Mouse (Mus musculus): Measurements from ENCODE around the gene Atg4b. TPM values are rescaled to one million over a fixed set of nuclear protein-coding genes. Genes with fewer than 3 reads are reported as not detected.
"Not testable (repeated sequence)": the region's sequence is repeated elsewhere in the genome, so short reads cannot be mapped to it uniquely, and the experiment has no call there.

Gene Atg4b
- polyA plus RNA-seq, 1 experiment from 2014 or later: 84.5 TPM

DNA sequence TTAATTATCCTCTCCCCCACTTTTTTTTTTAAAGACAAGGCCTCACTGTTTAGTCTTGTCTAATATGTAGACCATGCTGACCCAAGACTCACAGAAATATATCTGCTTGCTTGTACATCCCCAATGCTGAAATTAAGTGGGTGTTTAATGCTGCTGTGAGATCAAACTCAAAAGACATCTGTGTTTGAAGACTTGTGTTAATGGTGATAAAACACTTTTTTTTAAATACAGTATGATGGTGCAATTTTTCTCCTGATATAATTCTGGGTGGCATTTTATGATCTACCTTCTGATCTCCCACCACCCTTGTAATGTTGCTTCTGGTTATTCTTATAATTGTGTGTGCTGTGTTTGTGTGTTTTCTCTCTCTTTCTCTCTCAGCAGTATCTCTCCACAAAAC is 4.9 kb downstream of the Atg4b start:
- Histone ChIP-seq H3K27ac (replicated peaks) (no peak overlapping the region), H3K4me2 (peak overlapping the region; percentile 74), H3K27me3 (no peaks in the 10 kb centered on the region), H3K4me3 (peak overlapping the region; percentile 70), H3K4me1 (replicated peaks) (peaks cover 38% of the 10 kb centered on the region), H3K9me3 (no peaks in the 10 kb centered on the region), H3K9ac (no peak overlapping the region), H3K36me3 (no peaks in the 10 kb centered on the region)
- ATAC-seq (ENCODE audit: low FRiP score, low read depth): no peak

DNA sequence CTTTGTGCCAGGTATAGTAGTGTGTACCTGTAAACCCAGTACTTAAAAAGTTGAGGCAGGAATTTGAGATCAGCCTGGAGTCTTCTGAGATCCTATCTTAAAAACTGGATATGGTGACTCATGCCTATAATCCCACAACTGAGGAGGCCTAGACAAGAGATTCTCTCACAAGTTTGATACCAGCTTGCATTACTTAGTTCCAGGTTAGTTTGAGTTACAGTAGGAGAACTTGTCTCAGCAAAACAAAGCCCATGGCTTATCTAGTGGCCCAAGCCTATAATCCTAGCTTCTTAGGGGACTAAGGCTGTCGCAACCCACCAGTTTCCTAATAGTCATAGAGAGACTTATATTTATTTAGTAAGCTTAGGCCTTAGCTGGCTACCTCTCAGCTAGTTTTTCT is 8.8 kb downstream of the Atg4b start:
- no peak for ATAC-seq (ENCODE audit: low FRiP score, low read depth)
- 88% methylated on average over 1 of the region's 1 CpGs for WGBS
- H3K9ac ChIP-seq: no peak overlapping the region
- no peaks in the 10 kb centered on the region for H3K9me3 ChIP-seq
- H3K4me1 ChIP-seq (replicated peaks): peaks cover 27% of the 10 kb centered on the region
- H3K27me3 ChIP-seq: no peaks in the 10 kb centered on the region
- H3K27ac ChIP-seq (replicated peaks): no peak overlapping the region
- H3K36me3 ChIP-seq: no peaks in the 10 kb centered on the region
- no peak overlapping the region for H3K4me2 ChIP-seq
- no peak overlapping the region for H3K4me3 ChIP-seq

- H3K36me3 ChIP-seq; H3K4me1 ChIP-seq (replicated peaks); H3K9me3 ChIP-seq; H3K4me3 ChIP-seq; H3K4me2 ChIP-seq; H3K9ac ChIP-seq; H3K27ac ChIP-seq (replicated peaks); ATAC-seq (ENCODE audit: low FRiP score, low read depth); H3K27me3 ChIP-seq: not testable (repeated sequence)
- WGBS: 91% methylated on average over 3 of the region's 3 CpGs
Observed at GRCm38 (mm10) chr1:93763531-93763930, 12.2 kb downstream of the Atg4b start.

GRCm38 (mm10) chr1:93764871-93765591 is 13.7 kb downstream of the Atg4b start:
- WGBS: 96% methylated on average over 9 of the region's 9 CpGs
- no peak overlapping the region for H3K27ac ChIP-seq (replicated peaks)
- peaks cover 9% of the 10 kb centered on the region for H3K36me3 ChIP-seq
- H3K9me3 ChIP-seq: no peaks in the 10 kb centered on the region
- H3K4me2 ChIP-seq: no peak overlapping the region
- no peak overlapping the region for H3K9ac ChIP-seq
- no peak overlapping the region for H3K4me3 ChIP-seq
- no peaks in the 10 kb centered on the region for H3K4me1 ChIP-seq (replicated peaks)
- H3K27me3 ChIP-seq: no peaks in the 10 kb centered on the region
- ATAC-seq (ENCODE audit: low FRiP score, low read depth): peak; percentile 30; the same call in 1 of the 2 replicates

DNA sequence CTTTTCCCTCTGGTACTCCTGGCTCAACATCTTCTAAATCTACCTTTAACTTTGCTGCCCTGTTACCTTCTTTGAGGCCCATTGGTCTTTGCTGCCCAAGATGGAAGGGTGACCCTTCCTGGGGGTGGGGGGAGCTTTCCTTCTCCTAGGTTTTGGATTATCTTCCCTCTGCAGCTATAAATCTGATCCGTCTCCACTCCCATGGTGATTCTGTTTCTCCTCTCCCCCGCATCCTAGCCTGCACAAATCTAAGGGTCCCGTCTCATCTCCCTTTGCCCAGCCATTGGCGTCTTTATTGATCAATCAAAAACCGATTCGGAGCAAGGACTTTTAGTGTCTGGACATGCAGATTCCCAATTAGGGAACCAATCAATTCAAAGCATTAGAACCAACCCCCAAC is 16.3 kb downstream of the Atg4b start:
- Histone ChIP-seq H3K36me3 (peaks cover 9% of the 10 kb centered on the region), H3K27me3 (no peaks in the 10 kb centered on the region), H3K4me2 (no peak overlapping the region), H3K4me1 (replicated peaks) (no peaks in the 10 kb centered on the region), H3K9ac (no peak overlapping the region), H3K9me3 (no peaks in the 10 kb centered on the region), H3K27ac (replicated peaks) (no peak overlapping the region), H3K4me3 (no peak overlapping the region)
- WGBS: 93% methylated on average over 6 of the region's 6 CpGs
- ATAC-seq (ENCODE audit: low FRiP score, low read depth): no peak

- H3K27me3 ChIP-seq: no peaks in the 10 kb centered on the region
- H3K4me3 ChIP-seq: no peak overlapping the region
- H3K4me1 ChIP-seq (replicated peaks): no peaks in the 10 kb centered on the region
- no peak for ATAC-seq (ENCODE audit: low FRiP score, low read depth)
- H3K27ac ChIP-seq (replicated peaks): no peak overlapping the region
- no peak overlapping the region for H3K9ac ChIP-seq
- 93% methylated on average over 3 of the region's 3 CpGs for WGBS
- peaks cover 23% of the 10 kb centered on the region for H3K36me3 ChIP-seq
- H3K9me3 ChIP-seq: no peaks in the 10 kb centered on the region
- H3K4me2 ChIP-seq: no peak overlapping the region
Observed at GRCm38 (mm10) chr1:93769901-93770300, 18.6 kb downstream of the Atg4b start.

GRCm38 (mm10) chr1:93776686-93777085 is 25.4 kb downstream of the Atg4b start:
- Histone ChIP-seq H3K4me2 (no peak overlapping the region), H3K9me3 (no peaks in the 10 kb centered on the region), H3K9ac (no peak overlapping the region), H3K27ac (replicated peaks) (no peak overlapping the region), H3K27me3 (no peaks in the 10 kb centered on the region), H3K4me3 (no peak overlapping the region), H3K36me3 (peaks cover 70% of the 10 kb centered on the region), H3K4me1 (replicated peaks) (no peaks in the 10 kb centered on the region)
- ATAC-seq (ENCODE audit: low FRiP score, low read depth): no peak
- WGBS: 96% methylated on average over 5 of the region's 5 CpGs

DNA sequence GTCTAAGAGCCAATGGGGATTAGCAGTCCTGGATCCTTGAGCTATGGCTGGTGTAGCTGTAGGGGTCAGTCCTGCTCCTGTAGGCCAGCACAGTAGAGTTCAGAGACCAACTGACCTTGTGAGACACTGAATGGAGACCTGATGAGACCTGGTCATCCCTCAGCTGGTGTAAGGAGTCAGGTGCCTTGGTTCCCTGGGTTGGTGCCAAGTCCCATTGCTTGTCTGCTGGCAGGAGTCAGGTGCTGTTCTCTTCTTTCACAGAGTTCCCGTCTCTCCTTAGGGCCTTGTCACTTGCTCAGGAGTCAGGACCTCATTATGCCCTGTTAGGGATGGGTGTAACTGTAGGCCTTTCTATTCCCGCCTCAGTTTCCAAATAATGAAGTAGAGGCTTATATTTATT is 35.6 kb downstream of the Atg4b start:
- Histone ChIP-seq H3K9me3 (no peaks in the 10 kb centered on the region), H3K4me1 (replicated peaks) (no peaks in the 10 kb centered on the region), H3K9ac (no peak overlapping the region), H3K27ac (replicated peaks) (no peak overlapping the region), H3K4me2 (no peak overlapping the region), H3K27me3 (no peaks in the 10 kb centered on the region), H3K4me3 (no peak overlapping the region), H3K36me3 (peaks cover 84% of the 10 kb centered on the region)
- ATAC-seq (ENCODE audit: low FRiP score, low read depth): no peak
- 87% methylated on average over 2 of the region's 2 CpGs for WGBS

DNA sequence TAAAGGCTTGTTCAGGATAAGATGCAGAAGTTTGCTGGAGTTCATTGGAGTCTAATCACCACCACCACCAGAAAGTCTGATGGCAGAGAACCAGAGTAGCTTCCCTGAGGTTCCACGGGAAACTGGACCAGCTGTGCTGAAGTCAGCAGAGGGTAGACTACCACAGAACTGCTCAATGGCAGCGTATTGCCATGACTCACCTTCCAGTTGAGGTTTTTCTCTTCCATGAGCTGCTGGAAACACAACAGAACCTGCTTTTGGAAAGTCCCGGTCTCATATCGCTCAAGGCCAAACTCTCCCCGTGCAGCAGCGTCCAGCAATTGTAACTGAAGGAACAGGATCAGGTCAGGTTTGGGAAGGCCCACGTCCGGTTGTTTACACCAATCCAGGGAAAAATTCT is 43.2 kb downstream of the Atg4b start:
- H3K36me3 ChIP-seq: peaks cover 71% of the 10 kb centered on the region
- WGBS: 95% methylated on average over 8 of the region's 8 CpGs

DNA sequence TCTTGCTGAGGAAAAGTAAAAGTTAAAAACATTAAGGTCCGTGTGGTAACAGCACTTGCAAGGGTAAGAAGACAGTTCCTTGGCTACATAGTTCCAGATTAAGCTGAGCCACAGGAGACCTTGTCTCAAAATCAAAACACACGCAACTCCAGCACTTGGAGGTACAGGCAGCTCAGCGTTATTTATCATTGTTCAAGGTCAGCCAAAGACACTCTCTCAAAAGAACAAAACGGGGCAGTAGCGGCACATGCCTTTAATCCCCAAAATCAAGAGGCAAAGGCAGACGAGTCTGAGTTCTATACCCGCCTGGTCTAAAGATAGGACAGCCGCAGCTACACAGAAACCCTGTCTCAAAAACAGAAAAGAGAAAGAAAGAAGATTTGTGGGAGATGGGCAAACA is 44.6 kb downstream of the Atg4b start:
- Histone ChIP-seq H3K4me1 (replicated peaks) (peaks cover 1% of the 10 kb centered on the region), H3K4me2 (no peak overlapping the region), H3K27ac (replicated peaks) (no peak overlapping the region), H3K36me3 (peaks cover 61% of the 10 kb centered on the region), H3K9me3 (no peaks in the 10 kb centered on the region), H3K27me3 (no peaks in the 10 kb centered on the region), H3K4me3 (no peak overlapping the region), H3K9ac (no peak overlapping the region)
- no peak for ATAC-seq (ENCODE audit: low FRiP score, low read depth)
- 80% methylated on average over 8 of the region's 8 CpGs for WGBS

More for the DNA sequence above, 43.2 kb downstream of the Atg4b start:
- no peak overlapping the region for H3K9ac ChIP-seq
- H3K4me2 ChIP-seq: no peak overlapping the region
- H3K27ac ChIP-seq (replicated peaks): no peak overlapping the region
- no peak for ATAC-seq (ENCODE audit: low FRiP score, low read depth)
- H3K9me3 ChIP-seq: no peaks in the 10 kb centered on the region
- no peaks in the 10 kb centered on the region for H3K4me1 ChIP-seq (replicated peaks)
- no peaks in the 10 kb centered on the region for H3K27me3 ChIP-seq
- H3K4me3 ChIP-seq: no peak overlapping the region

- peak overlapping the region; percentile 83; the same call in 1 of the 2 replicates for H3K27ac ChIP-seq (replicated peaks)
- H3K4me2 ChIP-seq: peak overlapping the region; percentile 94
- WGBS: 78% methylated on average over 21 of the region's 21 CpGs
- H3K4me3 ChIP-seq: peak overlapping the region; percentile 89
- H3K36me3 ChIP-seq: peaks cover 21% of the 10 kb centered on the region
- H3K4me1 ChIP-seq (replicated peaks): peaks cover 37% of the 10 kb centered on the region
- no peak for ATAC-seq (ENCODE audit: low FRiP score, low read depth)
- no peaks in the 10 kb centered on the region for H3K27me3 ChIP-seq
- peak overlapping the region; percentile 72 for H3K9ac ChIP-seq
- no peaks in the 10 kb centered on the region for H3K9me3 ChIP-seq
Observed at GRCm38 (mm10) chr1:93800670-93801503, 49.6 kb downstream of the Atg4b start.

- Histone ChIP-seq H3K4me3 (peak within 1 kb of the TSS; percentile 89), H3K4me1 (replicated peaks) (peaks cover 37% of the 10 kb centered on the region), H3K36me3 (peaks cover 21% of the 10 kb centered on the region), H3K9ac (peak within 1 kb of the TSS; percentile 72), H3K9me3 (no peaks in the 10 kb centered on the region), H3K4me2 (peak within 1 kb of the TSS; percentile 94), H3K27me3 (no peaks in the 10 kb centered on the region), H3K27ac (replicated peaks) (peak within 1 kb of the TSS; percentile 83)
- under 1% methylated on average over 42 of the region's 42 CpGs for WGBS
- peak; percentile 69 for ATAC-seq (ENCODE audit: low FRiP score, low read depth)
Observed at GRCm38 (mm10) chr1:93801741-93802238, 50.5 kb downstream of the Atg4b start, which contains the start of gene Dtymk. TSS of gene Dtymk (minus strand) at chr1:93801934.

Data from hindbrain, embryonic 15.5 days (tissue).